ENCODE assay signal across 13 mouse cellular contexts in the genomic region with DNA sequence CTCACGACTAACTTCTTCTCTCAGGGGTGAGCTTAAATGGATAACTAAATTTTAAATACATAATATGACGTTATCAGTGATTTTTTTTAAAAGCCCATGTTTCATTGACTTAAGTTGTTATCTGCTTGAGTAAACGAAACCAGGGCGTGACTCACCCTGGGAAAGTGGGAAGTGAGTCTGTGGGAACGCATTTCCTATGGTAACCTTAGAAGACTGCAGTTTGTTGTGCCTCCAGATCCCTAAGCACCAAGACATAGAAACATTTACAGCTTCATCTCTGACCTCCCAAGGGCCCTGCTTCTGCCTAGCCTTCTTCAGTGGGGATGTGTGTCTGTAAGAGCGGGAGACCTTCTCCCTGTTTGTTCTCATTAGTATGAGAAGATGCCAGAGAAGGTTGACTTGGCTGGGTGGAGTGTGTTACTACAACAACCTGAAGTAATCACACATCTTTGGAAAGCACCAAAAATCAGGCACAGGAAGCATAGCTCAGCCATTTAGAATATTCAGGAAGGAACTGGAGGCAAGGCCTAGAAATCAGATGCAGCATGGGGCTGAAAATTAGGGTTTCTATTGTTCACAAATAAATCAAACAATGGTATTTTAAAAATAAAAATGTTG.
A peak's percentile ranks its signal among the peaks of the same experiment; 100 is the strongest.
DNase-seq lines count a peak whose midpoint lies in the region; ATAC-seq and TF ChIP-seq lines count a peak whose summit lies in the region.
"Had no signal": no experiment of that assay in that cellular context is flagged by ENCODE, and none has a peak within 500 bp of the region (broad histone marks: within the 10 kb centered on the region; RNA-seq: fewer than 3 reads in every experiment).

No protein-coding gene starts in this region.

- no peak for TF ChIP-seq CTCF in stomach, postnatal 0 days (IDR thresholded peaks at IDR 0.05; ENCODE audit: low read depth)

- peaks cover 3% of the 10 kb centered on the region; the same call in 1 of the 2 replicates for H3K9me3 ChIP-seq in heart, embryonic 13.5 days
- H3K9me3 ChIP-seq in heart, embryonic 11.5 days (replicated peaks; ENCODE audit: control insufficient read depth, low read length), result no peaks in the 10 kb centered on the region
- no peaks in the 10 kb centered on the region for H3K9me3 ChIP-seq in stomach, postnatal 0 days (ENCODE audit: control insufficient read depth, low read length)
- H3K9me3 ChIP-seq: limb, embryonic 15.5 days had no signal

- H3K4me3 ChIP-seq in heart, embryonic 13.5 days, result no peak overlapping the region
- no peak overlapping the region for H3K4me3 ChIP-seq in heart, embryonic 11.5 days (ENCODE audit: low read depth, low read length)
- no peak overlapping the region for H3K4me3 ChIP-seq in stomach, postnatal 0 days (ENCODE audit: low read depth, low read length)
- H3K4me3 ChIP-seq: limb, embryonic 15.5 days had no signal

- ATAC-seq in heart, embryonic 13.5 days (ENCODE audit: extremely low read depth, insufficient number of reproducible peaks, low FRiP score, low TSS enrichment), result no peak
- ATAC-seq in heart, embryonic 11.5 days (replicated peaks; ENCODE audit: insufficient number of reproducible peaks, low FRiP score, low TSS enrichment), result no peak
- ATAC-seq in stomach, postnatal 0 days (ENCODE audit: low FRiP score, low TSS enrichment), result peak; percentile 96
- ATAC-seq: CD4-positive, CD25-positive, alpha-beta regulatory T cell, adult 4 months; forebrain, embryonic 14.5 days had no signal

- 31% methylated on average over 6 of the region's 6 CpGs for WGBS in heart, embryonic 13.5 days
- WGBS in heart, embryonic 11.5 days (ENCODE audit: insufficient replicate concordance), result 39% methylated on average over 6 of the region's 6 CpGs
- 26% methylated on average over 6 of the region's 6 CpGs for WGBS in stomach, postnatal 0 days

- H3K27me3 ChIP-seq in heart, embryonic 13.5 days (replicated peaks), result no peaks in the 10 kb centered on the region
- no peaks in the 10 kb centered on the region for H3K27me3 ChIP-seq in heart, embryonic 11.5 days (ENCODE audit: control insufficient read depth, insufficient read depth, low read length)
- no peaks in the 10 kb centered on the region for H3K27me3 ChIP-seq in stomach, postnatal 0 days (ENCODE audit: control insufficient read depth, insufficient read depth, low read length)
- H3K27me3 ChIP-seq: limb, embryonic 15.5 days had no signal

- no peak for TF ChIP-seq EP300 in stomach, postnatal 0 days (optimal IDR thresholded peaks at IDR 0.05)

- H3K36me3 ChIP-seq in heart, embryonic 13.5 days, result no peaks in the 10 kb centered on the region
- no peaks in the 10 kb centered on the region for H3K36me3 ChIP-seq in heart, embryonic 11.5 days (ENCODE audit: control insufficient read depth, insufficient read depth, low read length)
- no peaks in the 10 kb centered on the region for H3K36me3 ChIP-seq in stomach, postnatal 0 days (ENCODE audit: control insufficient read depth, insufficient read depth, low read length)
- H3K36me3 ChIP-seq: limb, embryonic 15.5 days had no signal

- DNase-seq in urinary bladder, adult 18-20 months (ENCODE audit: low spot score in 2 of 2), result peak; percentile 19 to 54
- no peak for DNase-seq in urinary bladder, postnatal 10 days (ENCODE audit: low spot score)
- DNase-seq in heart, postnatal 4 days, result peak; percentile 5
- peak; percentile 68 for DNase-seq in stomach, postnatal 0 days (ENCODE audit: low spot score)
- no peak for DNase-seq in adrenal gland, postnatal 14 days
- DNase-seq in layer of hippocampus, adult 11-12 months (ENCODE audit: low spot score), result no peak
- DNase-seq: cerebellum, adult 2 months; kidney, adult 8-10 months had no signal

- H3K4me2 ChIP-seq in heart, embryonic 13.5 days, result no peak overlapping the region
- no peak overlapping the region for H3K4me2 ChIP-seq in heart, embryonic 11.5 days
- no peak overlapping the region for H3K4me2 ChIP-seq in stomach, postnatal 0 days (replicated peaks; ENCODE audit: low read depth)
- H3K4me2 ChIP-seq: limb, embryonic 15.5 days had no signal

- peak overlapping the region; percentile 31; the same call in 1 of the 2 replicates for H3K27ac ChIP-seq in heart, embryonic 13.5 days (replicated peaks)
- no peak overlapping the region for H3K27ac ChIP-seq in heart, embryonic 11.5 days (ENCODE audit: low read depth, low read length)
- H3K27ac ChIP-seq in stomach, postnatal 0 days (replicated peaks), result peak overlapping the region; percentile 53
- H3K27ac ChIP-seq: limb, embryonic 15.5 days had no signal

- no peak overlapping the region for H3K9ac ChIP-seq in heart, embryonic 13.5 days
- no peak overlapping the region for H3K9ac ChIP-seq in heart, embryonic 11.5 days (ENCODE audit: low read depth, low read length)
- H3K9ac ChIP-seq in stomach, postnatal 0 days (ENCODE audit: low read length), result no peak overlapping the region
- H3K9ac ChIP-seq: limb, embryonic 15.5 days had no signal

- 0 out of 2 replicates have a peak, but pooled peaks cover 4% of the 10 kb centered on the region for H3K4me1 ChIP-seq in heart, embryonic 13.5 days
- H3K4me1 ChIP-seq in heart, embryonic 11.5 days (ENCODE audit: control insufficient read depth, insufficient read depth, low read length), result no peaks in the 10 kb centered on the region
- H3K4me1 ChIP-seq in stomach, postnatal 0 days (replicated peaks; ENCODE audit: control insufficient read depth, insufficient read depth), result no peaks in the 10 kb centered on the region
- H3K4me1 ChIP-seq: limb, embryonic 15.5 days had no signal

Comparison
In these comparisons a context has a peak if more than half of its experiments do, and no peak if none do; other contexts are left out.
1. DNase-seq: peak in urinary bladder, adult 18-20 months (2 of 2), heart, postnatal 4 days (single experiment) and stomach, postnatal 0 days (single experiment); none in urinary bladder, postnatal 10 days (single experiment), adrenal gland, postnatal 14 days (single experiment) and layer of hippocampus, adult 11-12 months (single experiment).